Mouse (Mus musculus): Measurements from ENCODE around the gene Vps35.

Gene Vps35

GRCm38 (mm10) chr8:85299434-85300077, at the start of gene Vps35, which contains the start of gene Orc6:
TSS of gene Vps35 (minus strand) at chr8:85299802.
TSS of gene Orc6 (plus strand) at chr8:85299632.
- DNase-seq (ENCODE audit: low read depth) = peak; percentile 86

- no peak for DNase-seq (ENCODE audit: low read depth)
Measured at GRCm38 (mm10) chr8:85339871-85340573, 40.4 kb upstream of the Vps35 start.

GRCm38 (mm10) chr8:85337681-85338080, 38.1 kb upstream of the Vps35 start:
- no peak for DNase-seq (ENCODE audit: low read depth)

- DNase-seq (ENCODE audit: low read depth) = no peak
Measured at GRCm38 (mm10) chr8:85336211-85336933, 36.8 kb upstream of the Vps35 start.

GRCm38 (mm10) chr8:85335105-85335504, 35.5 kb upstream of the Vps35 start:
- DNase-seq (ENCODE audit: low read depth) = no peak

GRCm38 (mm10) chr8:85329506-85329905, 29.9 kb upstream of the Vps35 start:
- peak; percentile 69 for DNase-seq (ENCODE audit: low read depth)

GRCm38 (mm10) chr8:85327036-85327435, 27.4 kb upstream of the Vps35 start:
- DNase-seq (ENCODE audit: low read depth) = no peak

GRCm38 (mm10) chr8:85323084-85323483, 23.5 kb upstream of the Vps35 start:
- no peak for DNase-seq (ENCODE audit: low read depth)

- DNase-seq (ENCODE audit: low read depth) = no peak
Measured at GRCm38 (mm10) chr8:85321981-85322380, 22.4 kb upstream of the Vps35 start.

- no peak for DNase-seq (ENCODE audit: low read depth)
Measured at GRCm38 (mm10) chr8:85318534-85318933, 18.9 kb upstream of the Vps35 start.

GRCm38 (mm10) chr8:85313036-85313435, 13.4 kb upstream of the Vps35 start:
- no peak for DNase-seq (ENCODE audit: low read depth)

GRCm38 (mm10) chr8:85311743-85312142, 12.1 kb upstream of the Vps35 start:
- DNase-seq (ENCODE audit: low read depth) = no peak

- DNase-seq (ENCODE audit: low read depth) = no peak
Measured at GRCm38 (mm10) chr8:85308564-85308963, 9.0 kb upstream of the Vps35 start.

GRCm38 (mm10) chr8:85303531-85303930, 3.9 kb upstream of the Vps35 start:
- DNase-seq (ENCODE audit: low read depth) = no peak

GRCm38 (mm10) chr8:85302931-85303330, 3.3 kb upstream of the Vps35 start:
- DNase-seq (ENCODE audit: low read depth) = no peak

GRCm38 (mm10) chr8:85301941-85302340, 2.3 kb upstream of the Vps35 start:
- no peak for DNase-seq (ENCODE audit: low read depth)

GRCm38 (mm10) chr8:85298600-85299433, 785 bp downstream of the Vps35 start:
- DNase-seq (ENCODE audit: low read depth) = no peak

GRCm38 (mm10) chr8:85286846-85287245, 12.8 kb downstream of the Vps35 start:
- DNase-seq (ENCODE audit: low read depth) = no peak

- no peak for DNase-seq (ENCODE audit: low read depth)
Measured at GRCm38 (mm10) chr8:85227297-85227696, 72.3 kb downstream of the Vps35 start.

GRCm38 (mm10) chr8:85225688-85226087, 73.9 kb downstream of the Vps35 start, which contains the start of gene Olfr371:
TSS of gene Olfr371 (plus strand) at chr8:85225988.
- DNase-seq (ENCODE audit: low read depth) = no peak

GRCm38 (mm10) chr8:85220992-85221391, 78.6 kb downstream of the Vps35 start:
- DNase-seq (ENCODE audit: low read depth) = no peak

GRCm38 (mm10) chr8:85220220-85220619, 79.4 kb downstream of the Vps35 start:
- no peak for DNase-seq (ENCODE audit: low read depth)

Data from fibroblast of lung, adult 2 months (primary cell).